Mouse (Mus musculus): ENCODE data around the gene 1700010B08Rik. TPM values are rescaled to one million over a fixed set of nuclear protein-coding genes. Genes with fewer than 3 reads are reported as not detected.
A peak's percentile ranks its signal among the peaks of the same experiment; 100 is the strongest.

Gene 1700010B08Rik
- polyA plus RNA-seq, 1 experiment from 2014 or later = not detected

- no peak for DNase-seq (ENCODE audit: low spot score)
- peak overlapping the region; percentile 4; the same call in 1 of the 2 replicates for H3K9ac ChIP-seq
- H3K4me2 ChIP-seq (replicated peaks) = no peak overlapping the region
- ATAC-seq (ENCODE audit: low FRiP score) = peak; percentile 34; the same call in 1 of the 2 replicates
- H3K36me3 ChIP-seq (replicated peaks; ENCODE audit: control insufficient read depth, insufficient read depth) = no peaks in the 10 kb centered on the region
- H3K27ac ChIP-seq = peak overlapping the region; percentile 54
- H3K9me3 ChIP-seq (ENCODE audit: control insufficient read depth, low read length) = no peaks in the 10 kb centered on the region
- no peaks in the 10 kb centered on the region for H3K27me3 ChIP-seq (ENCODE audit: control insufficient read depth, insufficient read depth, low read length)
- WGBS = 29% methylated on average over 10 of the region's 10 CpGs
- peaks cover 19% of the 10 kb centered on the region; the same call in 1 of the 2 replicates for H3K4me1 ChIP-seq (replicated peaks; ENCODE audit: control insufficient read depth, insufficient read depth, low read length)
- no peak overlapping the region for H3K4me3 ChIP-seq (replicated peaks; ENCODE audit: low read length)
Measured at GRCm38 (mm10) chr2:173712656-173713055, 6.6 kb upstream of the 1700010B08Rik start.

DNA sequence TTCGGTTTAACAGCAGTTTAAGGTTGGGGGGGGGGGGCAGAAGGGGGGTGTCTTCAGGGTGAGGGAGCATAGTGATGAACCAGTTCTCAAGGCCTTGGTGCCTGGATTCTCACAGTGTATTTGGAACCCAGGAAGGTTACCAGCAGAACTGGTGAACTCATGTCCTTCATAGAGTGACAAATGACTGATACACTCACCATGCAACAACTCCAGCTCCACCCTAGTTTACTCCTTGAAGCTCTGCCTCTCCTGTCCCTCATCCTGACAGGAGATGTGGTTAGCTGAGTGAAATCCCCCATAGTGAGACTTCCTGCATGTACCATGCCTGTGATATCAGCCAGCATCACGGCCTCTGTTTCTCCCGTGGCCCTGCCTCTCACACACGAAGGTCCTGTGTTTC is 6.0 kb upstream of the 1700010B08Rik start:
- Histone ChIP-seq H3K4me3 (replicated peaks; ENCODE audit: low read length) (no peak overlapping the region), H3K36me3 (replicated peaks; ENCODE audit: control insufficient read depth, insufficient read depth) (no peaks in the 10 kb centered on the region), H3K4me1 (replicated peaks; ENCODE audit: control insufficient read depth, insufficient read depth, low read length) (peaks cover 19% of the 10 kb centered on the region; the same call in 1 of the 2 replicates), H3K9me3 (ENCODE audit: control insufficient read depth, low read length) (no peaks in the 10 kb centered on the region), H3K27ac (peak overlapping the region; percentile 54; the same call in 1 of the 2 replicates), H3K4me2 (replicated peaks) (no peak overlapping the region), H3K27me3 (ENCODE audit: control insufficient read depth, insufficient read depth, low read length) (no peaks in the 10 kb centered on the region), H3K9ac (no peak overlapping the region)
- WGBS = 74% methylated on average over 4 of the region's 4 CpGs
- DNase-seq (ENCODE audit: low spot score) (no peak), ATAC-seq (ENCODE audit: low FRiP score) (no peak)

GRCm38 (mm10) chr2:173714620-173715218 is 4.5 kb upstream of the 1700010B08Rik start:
- ATAC-seq (ENCODE audit: low FRiP score) (peak; percentile 53; the same call in 1 of the 2 replicates), DNase-seq (ENCODE audit: low spot score) (no peak)
- 27% methylated on average over 8 of the region's 8 CpGs for WGBS
- H3K9me3 ChIP-seq (ENCODE audit: control insufficient read depth, low read length) = no peaks in the 10 kb centered on the region
- H3K9ac ChIP-seq = peak overlapping the region; percentile 40; the same call in 1 of the 2 replicates
- no peak overlapping the region for H3K4me2 ChIP-seq (replicated peaks)
- peaks cover 19% of the 10 kb centered on the region; the same call in 1 of the 2 replicates for H3K4me1 ChIP-seq (replicated peaks; ENCODE audit: control insufficient read depth, insufficient read depth, low read length)
- peak overlapping the region; percentile 4; the same call in 1 of the 2 replicates for H3K27ac ChIP-seq
- H3K36me3 ChIP-seq (replicated peaks; ENCODE audit: control insufficient read depth, insufficient read depth) = no peaks in the 10 kb centered on the region
- no peak overlapping the region for H3K4me3 ChIP-seq (replicated peaks; ENCODE audit: low read length)
- H3K27me3 ChIP-seq (ENCODE audit: control insufficient read depth, insufficient read depth, low read length) = no peaks in the 10 kb centered on the region

DNA sequence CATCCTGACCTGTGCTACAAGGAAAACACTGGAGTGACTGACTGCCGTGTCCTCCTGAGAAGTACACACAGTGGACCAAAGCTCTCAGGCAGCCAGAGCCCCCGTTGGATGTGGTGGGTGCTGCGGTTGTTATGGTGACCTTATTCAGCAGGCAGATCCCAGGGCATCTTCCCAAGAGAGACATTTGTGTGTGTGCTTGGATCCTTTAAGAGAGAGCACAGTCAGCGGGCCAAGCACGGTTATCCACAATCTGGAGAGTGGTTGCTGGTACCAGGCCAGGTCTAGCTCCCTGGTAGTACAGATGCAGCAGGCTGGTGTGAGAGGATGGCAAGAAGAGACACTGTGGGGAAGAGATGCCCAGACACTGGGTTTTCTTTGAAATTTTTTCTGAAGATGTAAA is 2.2 kb upstream of the 1700010B08Rik start:
- H3K4me3 ChIP-seq (replicated peaks; ENCODE audit: low read length) = no peak overlapping the region
- no peak overlapping the region for H3K4me2 ChIP-seq (replicated peaks)
- 79% methylated on average over 5 of the region's 5 CpGs for WGBS
- no peaks in the 10 kb centered on the region for H3K36me3 ChIP-seq (replicated peaks; ENCODE audit: control insufficient read depth, insufficient read depth)
- ATAC-seq (ENCODE audit: low FRiP score) = no peak
- DNase-seq (ENCODE audit: low spot score) = no peak
- peaks cover 19% of the 10 kb centered on the region; the same call in 1 of the 2 replicates for H3K4me1 ChIP-seq (replicated peaks; ENCODE audit: control insufficient read depth, insufficient read depth, low read length)
- no peak overlapping the region for H3K27ac ChIP-seq
- H3K9ac ChIP-seq = no peak overlapping the region
- no peaks in the 10 kb centered on the region for H3K9me3 ChIP-seq (ENCODE audit: control insufficient read depth, low read length)
- H3K27me3 ChIP-seq (ENCODE audit: control insufficient read depth, insufficient read depth, low read length) = no peaks in the 10 kb centered on the region

DNA sequence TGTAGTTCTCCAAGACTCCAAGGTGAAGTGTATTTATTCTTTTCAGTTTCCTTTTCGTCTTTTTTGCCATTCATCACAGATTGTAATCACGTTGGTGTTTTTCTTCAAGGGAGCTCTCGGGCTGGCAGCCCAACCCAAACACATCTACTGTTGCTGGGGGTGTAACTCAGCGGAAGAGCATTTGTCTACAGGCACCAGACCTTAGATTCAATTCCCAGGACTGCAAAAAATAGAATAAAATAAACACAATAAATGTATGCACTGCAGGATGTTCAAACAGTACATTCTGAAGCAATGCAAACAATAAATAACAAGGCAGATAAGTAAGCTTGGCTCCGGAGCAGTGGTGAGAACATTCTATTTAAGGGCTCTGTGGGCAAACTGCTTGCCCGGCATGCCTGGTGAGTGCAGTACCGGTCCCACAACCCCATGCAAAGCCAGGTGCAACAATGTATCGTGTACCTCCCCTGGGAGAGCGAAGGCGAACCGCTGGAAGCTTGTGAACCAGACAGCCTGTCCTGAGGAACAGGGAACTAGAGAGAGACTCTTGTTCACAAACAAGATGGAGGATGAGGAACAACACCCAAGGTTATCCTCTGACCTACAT is 3.1 kb downstream of the 1700010B08Rik start:
- H3K9ac ChIP-seq = no peak overlapping the region
- H3K27me3 ChIP-seq (ENCODE audit: control insufficient read depth, insufficient read depth, low read length) = no peaks in the 10 kb centered on the region
- 71% methylated on average over 11 of the region's 11 CpGs for WGBS
- no peaks in the 10 kb centered on the region for H3K9me3 ChIP-seq (ENCODE audit: control insufficient read depth, low read length)
- no peak overlapping the region for H3K4me3 ChIP-seq (replicated peaks; ENCODE audit: low read length)
- DNase-seq (ENCODE audit: low spot score) (no peak), ATAC-seq (ENCODE audit: low FRiP score) (no peak)
- H3K4me2 ChIP-seq (replicated peaks) = no peak overlapping the region
- H3K27ac ChIP-seq = no peak overlapping the region
- H3K4me1 ChIP-seq (replicated peaks; ENCODE audit: control insufficient read depth, insufficient read depth, low read length) = no peaks in the 10 kb centered on the region
- H3K36me3 ChIP-seq (replicated peaks; ENCODE audit: control insufficient read depth, insufficient read depth) = no peaks in the 10 kb centered on the region

GRCm38 (mm10) chr2:173724382-173724781 is 5.2 kb downstream of the 1700010B08Rik start:
- WGBS = 23% methylated on average over 14 of the region's 14 CpGs
- no peak for DNase-seq (ENCODE audit: low spot score)

GRCm38 (mm10) chr2:173724940-173725807 is 6.0 kb downstream of the 1700010B08Rik start:
- no peaks in the 10 kb centered on the region for H3K36me3 ChIP-seq (replicated peaks; ENCODE audit: control insufficient read depth, insufficient read depth)
- DNase-seq (ENCODE audit: low spot score) (peak; percentile 47), ATAC-seq (ENCODE audit: low FRiP score) (no peak)
- no peaks in the 10 kb centered on the region for H3K27me3 ChIP-seq (ENCODE audit: control insufficient read depth, insufficient read depth, low read length)
- 39% methylated on average over 15 of the region's 15 CpGs for WGBS
- H3K9ac ChIP-seq = no peak overlapping the region
- H3K4me2 ChIP-seq (replicated peaks) = no peak overlapping the region
- H3K4me3 ChIP-seq (replicated peaks; ENCODE audit: low read length) = no peak overlapping the region
- no peaks in the 10 kb centered on the region for H3K9me3 ChIP-seq (ENCODE audit: control insufficient read depth, low read length)
- no peak overlapping the region for H3K27ac ChIP-seq
- no peaks in the 10 kb centered on the region for H3K4me1 ChIP-seq (replicated peaks; ENCODE audit: control insufficient read depth, insufficient read depth, low read length)

More at GRCm38 (mm10) chr2:173724382-173724781, 5.2 kb downstream of the 1700010B08Rik start:
- Histone ChIP-seq H3K4me2 (replicated peaks) (no peak overlapping the region), H3K36me3 (replicated peaks; ENCODE audit: control insufficient read depth, insufficient read depth) (no peaks in the 10 kb centered on the region), H3K9me3 (ENCODE audit: control insufficient read depth, low read length) (no peaks in the 10 kb centered on the region), H3K27me3 (ENCODE audit: control insufficient read depth, insufficient read depth, low read length) (no peaks in the 10 kb centered on the region), H3K9ac (no peak overlapping the region), H3K4me1 (replicated peaks; ENCODE audit: control insufficient read depth, insufficient read depth, low read length) (no peaks in the 10 kb centered on the region), H3K4me3 (replicated peaks; ENCODE audit: low read length) (no peak overlapping the region), H3K27ac (no peak overlapping the region)
- ATAC-seq (ENCODE audit: low FRiP score) = no peak

DNA sequence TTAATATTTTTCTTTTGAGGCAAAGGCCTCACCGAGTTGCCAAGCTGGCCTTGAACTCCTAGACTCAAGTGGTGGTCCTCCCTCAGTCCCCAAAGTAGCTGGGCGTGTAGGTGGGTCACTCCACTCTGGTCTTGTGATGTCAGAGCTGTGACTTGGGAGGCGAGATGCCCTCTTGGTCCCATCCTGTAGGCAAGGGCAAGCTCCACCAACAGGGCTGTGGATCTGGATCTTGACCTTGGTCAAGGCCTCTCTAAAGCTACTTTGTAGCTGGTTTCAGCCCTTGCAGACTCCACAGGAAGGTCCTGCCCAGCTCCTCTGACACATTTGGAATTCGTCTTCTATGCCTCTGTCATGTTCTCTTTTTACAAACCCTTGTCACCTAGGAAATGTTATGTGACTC is 6.6 kb downstream of the 1700010B08Rik start:
- 79% methylated on average over 4 of the region's 4 CpGs for WGBS
- Histone ChIP-seq H3K9me3 (ENCODE audit: control insufficient read depth, low read length) (no peaks in the 10 kb centered on the region), H3K4me2 (replicated peaks) (no peak overlapping the region), H3K27ac (no peak overlapping the region), H3K9ac (no peak overlapping the region), H3K36me3 (replicated peaks; ENCODE audit: control insufficient read depth, insufficient read depth) (no peaks in the 10 kb centered on the region), H3K27me3 (ENCODE audit: control insufficient read depth, insufficient read depth, low read length) (no peaks in the 10 kb centered on the region), H3K4me1 (replicated peaks; ENCODE audit: control insufficient read depth, insufficient read depth, low read length) (no peaks in the 10 kb centered on the region), H3K4me3 (replicated peaks; ENCODE audit: low read length) (no peak overlapping the region)
- no peak for ATAC-seq (ENCODE audit: low FRiP score)
- DNase-seq (ENCODE audit: low spot score) = no peak

DNA sequence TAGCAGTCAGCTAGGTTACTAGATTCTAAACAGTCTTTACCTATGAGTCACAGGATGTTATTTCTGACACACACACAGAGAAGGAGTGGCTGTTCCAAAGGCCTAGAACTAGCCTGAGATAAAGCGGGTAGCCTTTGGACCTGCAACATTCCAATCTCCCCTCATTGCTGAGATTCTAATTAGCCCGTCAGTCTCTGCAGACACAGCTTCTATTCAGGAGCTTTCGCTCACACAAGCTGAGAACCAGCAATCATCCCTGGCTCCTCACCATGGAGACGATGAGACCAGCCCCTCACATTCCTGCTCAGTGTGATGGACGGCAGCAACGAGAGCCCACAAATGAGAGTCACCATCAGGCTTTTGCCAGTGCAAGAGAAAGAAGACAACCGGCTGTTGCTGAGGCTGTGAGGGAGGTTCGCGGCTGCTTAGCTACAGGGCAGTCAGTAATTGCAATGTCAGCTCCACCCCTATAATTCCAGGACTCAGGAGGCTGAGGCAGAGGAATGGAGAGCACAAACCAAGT is 11.3 kb downstream of the 1700010B08Rik start:
- Histone ChIP-seq H3K4me2 (replicated peaks) (no peak overlapping the region), H3K36me3 (replicated peaks; ENCODE audit: control insufficient read depth, insufficient read depth) (no peaks in the 10 kb centered on the region), H3K9me3 (ENCODE audit: control insufficient read depth, low read length) (no peaks in the 10 kb centered on the region), H3K27ac (peak overlapping the region; percentile 46; the same call in 1 of the 2 replicates), H3K4me1 (replicated peaks; ENCODE audit: control insufficient read depth, insufficient read depth, low read length) (peaks cover 6% of the 10 kb centered on the region; the same call in 1 of the 2 replicates), H3K4me3 (replicated peaks; ENCODE audit: low read length) (no peak overlapping the region), H3K9ac (no peak overlapping the region), H3K27me3 (ENCODE audit: control insufficient read depth, insufficient read depth, low read length) (no peaks in the 10 kb centered on the region)
- DNase-seq (ENCODE audit: low spot score) (peak; percentile 52), ATAC-seq (ENCODE audit: low FRiP score) (peak; percentile 73)
- WGBS = 7% methylated on average over 9 of the region's 9 CpGs

All from hindbrain, embryonic 14.5 days (tissue).